Mouse (Mus musculus): ENCODE results near the gene Cpa2.

The Cpa2 gene

DNA sequence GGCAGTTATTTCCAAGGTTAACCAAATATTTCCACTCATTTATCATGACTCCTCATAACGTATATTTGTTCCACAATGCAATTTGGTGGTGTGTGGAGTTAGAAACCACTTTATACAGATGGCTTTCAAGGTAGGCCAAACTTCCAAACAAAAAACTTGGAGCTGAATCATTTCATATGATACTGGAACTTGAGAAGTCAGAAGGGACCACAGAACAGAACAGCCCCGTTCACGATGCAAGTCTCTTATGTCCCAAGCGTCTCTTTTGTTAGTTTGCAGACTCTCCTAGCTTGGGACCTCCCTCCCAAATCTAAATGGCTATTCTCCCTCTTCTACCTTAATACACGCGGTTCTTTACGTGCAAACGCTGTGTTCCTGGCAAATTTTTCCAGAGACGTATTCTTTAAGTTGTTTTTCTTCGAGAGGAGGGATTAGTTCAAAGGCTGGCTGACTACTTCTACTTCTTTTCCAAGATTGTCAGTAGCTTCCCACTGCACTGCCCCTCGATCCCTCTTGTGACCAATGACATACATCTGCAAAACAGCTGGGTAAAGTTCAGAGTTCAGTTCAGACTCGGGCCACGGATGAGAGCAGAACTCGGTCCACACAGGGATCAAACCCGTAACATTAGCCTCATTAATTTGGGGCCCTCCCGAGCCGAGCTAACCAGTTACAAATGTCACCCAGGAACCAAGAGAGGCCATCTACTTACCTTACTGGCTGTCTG is 35.3 kb downstream of the Cpa2 start:
- DNase-seq (ENCODE audit: low spot score in 2 of 2) = no peak

- peak in 1 of 2 experiments; percentile 37 for DNase-seq (ENCODE audit: low spot score in 2 of 2)
Observed at GRCm38 (mm10) chr6:30579961-30580840, 38.8 kb downstream of the Cpa2 start.

DNA sequence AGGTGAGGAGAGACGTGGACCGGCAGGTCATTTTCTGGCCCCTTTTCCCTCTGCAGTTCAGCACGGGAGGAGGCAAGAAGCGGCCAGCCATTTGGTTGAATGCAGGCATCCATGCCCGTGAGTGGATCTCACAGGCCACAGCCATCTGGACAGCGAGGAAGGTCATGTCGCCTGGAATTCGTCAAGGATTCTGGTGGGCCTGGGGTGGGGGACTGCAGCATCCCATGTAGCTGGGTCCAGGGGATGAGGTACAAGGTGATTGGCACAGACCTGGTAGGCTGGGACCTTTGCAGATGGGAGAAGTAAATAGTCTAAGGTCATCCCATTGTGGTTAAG is 39.4 kb downstream of the Cpa2 start:
- no peak for DNase-seq (ENCODE audit: low spot score in 2 of 2)

DNA sequence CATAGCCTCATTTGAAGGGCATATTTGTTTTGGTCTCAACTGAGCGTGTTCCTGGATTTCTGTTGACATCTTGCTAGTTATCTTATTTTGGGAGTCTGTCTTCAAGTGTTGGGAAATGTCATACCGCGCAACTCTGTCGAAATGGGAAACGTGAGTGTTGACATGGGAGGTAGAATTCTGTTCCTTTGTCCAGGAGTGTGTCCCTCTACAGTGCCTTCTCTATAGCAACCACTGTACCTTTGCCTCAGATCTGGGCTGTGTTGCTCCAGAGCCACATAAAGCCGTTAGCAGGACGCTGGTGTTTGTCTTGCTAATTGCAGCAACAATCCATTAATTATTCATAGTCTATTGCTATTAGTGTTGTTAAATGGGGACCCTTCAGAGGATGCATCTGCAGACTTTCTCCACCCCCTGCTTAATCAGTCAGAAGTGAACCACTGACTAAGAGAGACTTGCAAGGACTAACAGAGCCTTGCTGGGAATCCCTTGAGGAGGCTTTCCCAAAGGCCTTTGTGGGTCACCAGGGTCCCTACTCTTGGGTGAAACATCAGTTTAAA is 45.6 kb downstream of the Cpa2 start:
- no peak for DNase-seq (ENCODE audit: low spot score in 2 of 2)

- no peak for DNase-seq (ENCODE audit: low spot score in 2 of 2)
Observed at GRCm38 (mm10) chr6:30589819-30590218, 48.4 kb downstream of the Cpa2 start.

DNA sequence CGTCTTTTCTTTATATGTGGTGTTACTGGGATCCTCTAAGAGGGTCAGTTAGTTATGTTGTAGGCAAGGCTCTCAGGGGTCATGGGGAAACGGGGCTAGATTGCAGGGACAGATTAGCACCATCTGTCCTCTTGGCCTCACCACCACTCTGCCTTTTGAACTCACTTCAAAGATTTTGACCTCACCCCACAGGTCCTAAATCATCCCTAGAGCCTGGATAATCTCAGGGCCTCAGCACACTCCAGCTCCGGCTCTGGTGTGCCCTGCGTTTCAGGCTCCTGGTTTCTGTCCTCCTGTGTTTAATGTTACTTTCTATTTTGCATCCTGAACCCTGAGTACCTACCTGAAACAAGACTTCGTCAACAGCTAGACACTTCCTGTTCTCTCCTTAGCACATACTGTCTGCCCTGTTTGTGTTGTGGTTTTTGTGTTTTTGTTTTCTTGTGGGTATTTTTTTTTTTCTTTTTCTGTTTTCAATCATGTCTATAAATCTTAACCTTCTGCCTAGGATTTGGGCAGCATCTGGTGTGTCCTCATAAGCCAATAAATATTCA is 50.5 kb downstream of the Cpa2 start:
- no peak for DNase-seq (ENCODE audit: low spot score in 2 of 2)

DNA sequence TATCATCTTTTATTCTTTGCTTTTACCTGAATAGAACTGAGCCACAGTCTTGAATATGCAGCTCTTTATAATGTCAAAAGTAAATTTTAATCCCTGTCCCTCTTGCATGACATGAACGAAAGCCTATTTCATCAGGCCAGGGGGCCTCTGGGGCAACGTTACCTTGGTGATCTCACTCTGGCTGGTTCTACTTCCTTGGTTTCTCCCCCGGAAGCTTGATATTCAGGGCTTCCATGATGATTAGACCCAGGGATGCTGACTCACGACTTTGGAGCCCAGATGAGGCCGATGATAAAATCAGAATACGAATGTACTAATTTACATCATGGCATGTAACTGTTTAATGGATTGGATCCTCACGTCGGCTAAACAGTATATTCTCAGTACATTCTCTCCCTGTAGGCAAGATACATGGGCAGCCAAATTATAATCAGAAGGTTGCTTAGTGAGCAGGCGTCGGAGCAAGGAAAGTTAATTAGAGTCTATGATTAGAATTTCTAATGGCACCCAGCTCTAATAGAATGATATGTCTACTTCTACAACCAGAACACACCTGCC is 51.1 kb downstream of the Cpa2 start:
- DNase-seq (ENCODE audit: low spot score in 2 of 2) = no peak

DNA sequence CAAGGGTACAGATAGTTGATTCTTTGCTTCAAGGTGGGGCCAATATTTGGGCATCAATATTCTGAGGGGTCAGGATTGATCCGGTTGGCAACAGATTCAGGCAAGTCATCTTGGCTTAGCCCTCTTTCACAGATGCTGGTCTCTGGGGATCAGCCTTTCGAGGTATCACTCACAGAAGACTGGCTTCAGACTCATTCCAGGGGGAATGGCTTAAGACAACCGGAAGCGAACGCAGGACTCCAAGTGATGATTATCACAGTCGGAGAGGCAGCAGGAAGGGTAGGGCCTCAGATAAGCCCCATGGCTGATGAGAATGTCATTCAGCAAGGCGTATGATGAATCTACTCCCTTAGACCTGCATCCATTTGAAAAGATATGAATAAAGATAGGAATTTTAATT is 53.0 kb downstream of the Cpa2 start:
- no peak for DNase-seq (ENCODE audit: low spot score in 2 of 2)

GRCm38 (mm10) chr6:30596230-30596898 is 55.0 kb downstream of the Cpa2 start:
- DNase-seq (ENCODE audit: low spot score in 2 of 2) = no peak

GRCm38 (mm10) chr6:30600033-30600432 is 58.7 kb downstream of the Cpa2 start:
- DNase-seq (ENCODE audit: low spot score in 2 of 2) = no peak

DNA sequence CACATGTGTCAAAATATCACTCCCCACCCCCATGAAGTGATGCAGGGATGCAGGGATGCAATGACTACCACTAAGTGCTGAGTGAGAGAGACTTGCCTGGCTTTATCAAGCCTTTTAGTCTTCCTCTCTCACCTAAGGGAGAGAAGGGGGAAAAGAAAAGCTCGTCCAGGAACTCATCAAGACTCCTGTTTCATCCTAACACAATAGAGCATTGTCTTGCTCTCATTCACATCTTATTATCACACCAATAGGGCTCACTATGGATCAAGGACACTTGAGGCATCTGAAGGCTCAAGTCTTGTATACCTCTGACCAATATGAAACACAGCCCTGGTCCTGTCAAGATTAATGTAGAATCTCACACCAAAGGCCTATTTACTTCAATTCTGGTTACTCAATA is 59.6 kb downstream of the Cpa2 start:
- DNase-seq (ENCODE audit: low spot score in 2 of 2) = no peak

GRCm38 (mm10) chr6:30604342-30604867 is 63.0 kb downstream of the Cpa2 start:
- no peak for DNase-seq (ENCODE audit: low spot score in 2 of 2)

- DNase-seq (ENCODE audit: low spot score in 2 of 2) = no peak
Observed at GRCm38 (mm10) chr6:30605111-30605510, 63.7 kb downstream of the Cpa2 start.

DNA sequence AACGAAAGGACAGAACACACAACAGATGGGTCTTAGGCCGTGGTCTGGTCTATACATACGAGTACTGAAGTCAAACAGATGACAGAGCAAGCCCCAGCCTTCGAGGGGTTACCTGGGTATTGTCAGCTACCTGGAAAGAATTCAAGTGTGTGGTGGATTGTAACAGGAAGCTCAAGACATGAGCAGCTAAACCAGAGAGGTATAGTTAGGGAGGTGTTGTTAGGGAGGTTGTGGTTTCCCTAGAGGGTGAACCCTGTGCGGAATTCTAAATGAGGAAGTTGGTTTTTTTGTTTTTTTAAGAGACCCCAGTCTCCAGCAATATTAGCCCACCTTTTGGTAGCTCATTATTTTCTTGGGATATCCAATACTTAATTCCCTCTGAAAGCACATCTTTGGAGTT is 64.3 kb downstream of the Cpa2 start:
- no peak for DNase-seq (ENCODE audit: low spot score in 2 of 2)

- no peak for DNase-seq (ENCODE audit: low spot score in 2 of 2)
Observed at GRCm38 (mm10) chr6:30610710-30611109, 69.3 kb downstream of the Cpa2 start, which contains the start of gene Cpa5. Gene Cpa5 (plus strand): TSS chr6:30611010.

GRCm38 (mm10) chr6:30611212-30611611 is 69.8 kb downstream of the Cpa2 start:
- DNase-seq (ENCODE audit: low spot score in 2 of 2) = no peak

Measured in right cerebral cortex, postnatal 36 days (tissue).